Comparison of ENCODE assay signal across 17 mouse cellular contexts in the genomic region with DNA sequence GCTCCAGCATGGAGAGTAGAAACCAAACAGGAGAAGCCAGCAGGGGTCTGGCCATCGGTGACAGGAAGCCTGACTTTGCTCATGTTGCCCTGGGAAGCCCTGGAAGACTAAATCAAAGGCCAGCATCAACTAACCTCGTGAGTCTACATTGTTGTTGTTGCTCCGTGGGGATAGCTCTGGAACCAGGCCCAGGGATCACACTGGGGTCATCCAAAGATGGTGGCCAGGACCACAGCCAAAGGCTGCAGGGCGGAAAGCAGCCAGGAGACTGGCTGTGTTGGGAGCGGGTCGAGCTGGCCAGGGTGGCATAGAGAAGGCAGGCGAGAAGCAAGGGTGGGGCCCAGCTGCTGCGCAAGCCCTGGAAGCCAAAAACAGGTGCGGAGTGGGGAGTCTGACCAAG.
A peak's percentile ranks its signal among the peaks of the same experiment; 100 is the strongest.
DNase-seq lines count a peak whose midpoint lies in the region; TF ChIP-seq lines count a peak whose summit lies in the region.
"Had no signal": no experiment of that assay in that cellular context is flagged by ENCODE, and none has a peak within 500 bp of the region (broad histone marks: within the 10 kb centered on the region; RNA-seq: fewer than 3 reads in every experiment).

No protein-coding gene starts in this region.

- no peak overlapping the region for H3K4me3 ChIP-seq in gastrocnemius, adult 2 months
- no peak overlapping the region for H3K4me3 ChIP-seq in kidney, adult 2 months (ENCODE audit: insufficient read depth, low read depth, low read length)
- H3K4me3 ChIP-seq in lung, adult 2 months (replicated peaks; ENCODE audit: extremely low read depth, low read depth, low read length), result no peak overlapping the region
- H3K4me3 ChIP-seq: embryonic facial prominence, embryonic 12.5 days; forebrain, embryonic 15.5 days; heart, embryonic 13.5 days had no signal

- H3K4me1 ChIP-seq in kidney, adult 2 months (ENCODE audit: control insufficient read depth, insufficient read depth, low read length), result no peaks in the 10 kb centered on the region
- peaks cover 7% of the 10 kb centered on the region for H3K4me1 ChIP-seq in lung, adult 2 months (ENCODE audit: control insufficient read depth, insufficient read depth, low read length)

- no peaks in the 10 kb centered on the region for H3K27me3 ChIP-seq in kidney, adult 2 months (replicated peaks; ENCODE audit: control insufficient read depth, insufficient read depth, low read length)
- H3K27me3 ChIP-seq: CH12.LX; embryonic facial prominence, embryonic 12.5 days; forebrain, embryonic 15.5 days; heart, embryonic 13.5 days; Patski had no signal

- TF ChIP-seq POLR2A in kidney, adult 2 months (IDR thresholded peaks at IDR 0.05; ENCODE audit: low read depth, low read length), result no peak
- no peak for TF ChIP-seq POLR2A in lung, adult 2 months (IDR thresholded peaks at IDR 0.05; ENCODE audit: borderline replicate concordance, extremely low read depth, low read depth, low read length)

- intact Hi-C loops in gastrocnemius, adult 2 months (cut with DNase I), result no loop called here

- H3K36me3 ChIP-seq in kidney, adult 2 months (ENCODE audit: control insufficient read depth, insufficient read depth, low read length), result no peaks in the 10 kb centered on the region
- H3K36me3 ChIP-seq: forebrain, embryonic 15.5 days had no signal

- DNase-seq in gastrocnemius, adult 2 months, result peak; percentile 54
- DNase-seq in gastrocnemius, postnatal 4 days (ENCODE audit: low spot score in 2 of 2), result no peak
- DNase-seq in kidney, postnatal 10 days, result peak; percentile 31
- DNase-seq in kidney, adult 2 months, result no peak
- DNase-seq in lung, postnatal 14 days, result peak; percentile 10
- DNase-seq in lung, adult 2 months, result no peak
- DNase-seq: adrenal gland, postnatal 36 days; cerebellum, adult 2 months; cerebellum, postnatal 14 days; gastrocnemius, postnatal 25 days; heart, adult 11 months; heart, postnatal 36 days had no signal

- WGBS in kidney, adult 2 months, result 75% methylated on average over 9 of the region's 9 CpGs
- 75% methylated on average over 9 of the region's 9 CpGs for WGBS in lung, adult 2 months

- TF ChIP-seq CTCF in gastrocnemius, adult 2 months (IDR thresholded peaks at IDR 0.05), result no peak
- no peak for TF ChIP-seq CTCF in kidney, adult 2 months (conservative IDR thresholded peaks at IDR 0.05; ENCODE audit: insufficient read depth, insufficient read length, low read depth, low read length)
- TF ChIP-seq CTCF in lung, adult 2 months (IDR thresholded peaks at IDR 0.05; ENCODE audit: insufficient read depth, low read length), result no peak

- H3K27ac ChIP-seq in gastrocnemius, adult 2 months, result no peak overlapping the region
- no peak overlapping the region for H3K27ac ChIP-seq in kidney, adult 2 months (ENCODE audit: insufficient read depth, low read depth, low read length)
- H3K27ac ChIP-seq: embryonic facial prominence, embryonic 12.5 days; forebrain, embryonic 15.5 days; heart, embryonic 13.5 days had no signal

Comparison
In these comparisons a context has a peak if more than half of its experiments do, and no peak if none do; other contexts are left out.
1. DNase-seq: peak in gastrocnemius, adult 2 months (single experiment), kidney, postnatal 10 days (single experiment) and lung, postnatal 14 days (single experiment); none in gastrocnemius, postnatal 4 days (0 of 2), kidney, adult 2 months (single experiment) and lung, adult 2 months (single experiment).